Mouse (Mus musculus): ENCODE measurements around the gene Icosl. TPM values are rescaled to one million over a fixed set of nuclear protein-coding genes. Genes with fewer than 3 reads are reported as not detected.
"Not testable (repeated sequence)": the region's sequence is repeated elsewhere in the genome, so short reads cannot be mapped to it uniquely, and the experiment has no call there.

Gene Icosl
- 12.1 and 16.2 TPM in 2 replicates for polyA plus RNA-seq (2012; rRNA removed)

DNA sequence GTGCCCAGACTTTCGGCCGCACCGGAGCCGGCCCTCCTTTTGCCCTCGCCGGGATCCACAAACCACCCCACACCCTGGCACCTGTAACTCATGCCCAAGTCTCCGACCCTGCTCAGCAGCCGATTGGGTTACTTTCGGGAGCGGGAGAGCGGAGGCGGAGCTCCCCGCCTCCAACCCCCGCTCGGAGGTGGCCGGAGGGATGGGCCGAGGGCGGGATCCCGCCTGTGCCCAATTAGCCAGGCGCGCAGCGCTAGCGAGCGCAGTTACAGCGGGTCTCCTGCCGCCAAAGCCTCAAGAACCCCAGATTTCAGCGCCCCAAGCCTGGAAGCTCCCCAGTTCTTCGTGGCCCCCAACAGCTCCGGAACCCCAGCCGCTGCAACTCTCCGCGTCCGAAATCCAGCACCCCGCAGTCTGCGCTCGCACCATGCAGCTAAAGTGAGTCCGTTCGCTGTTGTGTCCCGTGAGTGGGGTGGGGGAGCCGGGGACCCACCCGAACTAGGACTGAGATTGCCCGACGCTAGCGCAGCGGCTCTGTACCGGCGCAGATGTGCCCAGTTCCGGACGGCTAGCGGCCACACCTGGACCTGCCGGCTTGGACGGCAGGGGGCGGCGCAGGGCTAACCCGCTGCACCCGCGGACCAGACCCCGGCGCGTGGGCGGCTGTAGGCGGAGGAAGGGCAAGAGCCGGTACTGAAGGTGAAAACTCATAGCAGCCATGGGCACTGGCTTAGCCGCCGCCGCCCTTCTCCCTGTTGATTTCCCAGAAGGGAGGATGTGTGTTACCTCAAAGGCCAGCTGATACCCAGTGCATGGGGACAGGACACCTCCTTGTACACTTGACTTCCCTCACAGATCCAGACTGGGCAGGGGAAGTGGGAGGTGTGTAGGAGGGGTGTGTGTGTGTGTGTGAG is at the start of gene Icosl:
Gene Icosl (plus strand): TSS at position 202 of the 911 bp plus-strand sequence.
- DNase-seq (ENCODE audit: low read depth, low spot score): peak; percentile 50
- WGBS: under 1% methylated on average over 66 of the region's 66 CpGs

DNA sequence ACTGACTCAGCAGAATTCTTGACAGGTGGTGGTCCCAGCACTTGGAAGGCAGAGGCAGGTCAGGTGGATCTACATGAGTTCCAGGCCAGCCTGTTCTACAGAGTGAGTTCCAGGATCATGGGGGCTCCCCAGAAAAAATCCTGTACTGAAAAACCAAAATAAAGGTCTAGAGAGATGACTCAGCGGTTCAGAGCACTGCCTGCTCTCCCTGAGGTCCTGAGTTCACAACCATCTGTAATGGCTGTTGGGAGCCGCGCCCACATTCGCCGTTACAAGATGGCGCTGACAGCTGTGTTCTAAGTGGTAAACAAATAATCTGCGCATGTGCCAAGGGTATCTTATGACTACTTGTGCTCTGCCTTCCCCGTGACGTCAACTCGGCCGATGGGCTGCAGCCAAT is 49.1 kb upstream of the Icosl start:
- 97% methylated on average over 7 of the region's 11 CpGs for WGBS
- not testable (repeated sequence) for DNase-seq (ENCODE audit: low read depth, low spot score)

DNA sequence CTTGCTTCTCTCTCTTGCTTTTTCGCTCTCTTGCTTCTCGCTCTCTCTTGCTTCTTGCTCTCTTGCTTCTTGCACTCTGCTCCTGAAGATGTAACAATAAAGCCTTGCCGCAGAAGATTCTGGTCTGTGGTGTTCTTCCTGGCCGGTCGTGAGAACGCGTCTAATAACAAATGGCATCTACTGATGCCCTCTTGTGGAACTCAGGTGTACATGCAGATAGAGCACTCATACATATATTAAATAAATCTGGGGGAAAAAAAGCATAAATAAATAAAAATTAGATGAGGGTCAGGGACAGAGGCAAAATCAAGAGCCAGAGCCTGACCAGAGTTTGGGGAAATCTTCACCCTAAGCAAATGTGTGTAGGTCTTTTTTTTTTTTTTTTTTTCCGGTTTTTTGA is 43.6 kb upstream of the Icosl start:
- DNase-seq (ENCODE audit: low read depth, low spot score): not testable (repeated sequence)
- WGBS: 36% methylated on average over 6 of the region's 8 CpGs

DNA sequence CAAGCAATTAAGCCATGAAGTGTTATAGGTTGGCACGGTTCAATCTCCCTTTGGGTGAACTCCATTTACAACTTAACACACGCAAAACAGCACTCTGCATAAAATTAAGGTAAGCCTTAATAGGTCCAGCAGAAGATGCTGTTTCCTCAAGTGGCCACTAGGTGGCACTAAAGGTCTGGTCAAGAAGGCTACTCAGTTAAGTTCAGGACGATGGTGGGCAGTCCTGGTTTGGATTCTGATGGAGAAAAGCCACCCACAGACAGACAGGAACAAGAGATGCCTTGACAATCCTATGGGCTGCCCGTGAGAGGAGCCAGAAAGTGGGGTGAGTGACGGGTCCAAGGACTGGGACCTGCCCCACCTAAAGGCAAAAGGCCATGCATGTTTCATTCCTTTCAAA is 41.0 kb upstream of the Icosl start:
- DNase-seq (ENCODE audit: low read depth, low spot score): no peak
- WGBS: 3% methylated on average over 5 of the region's 5 CpGs

DNA sequence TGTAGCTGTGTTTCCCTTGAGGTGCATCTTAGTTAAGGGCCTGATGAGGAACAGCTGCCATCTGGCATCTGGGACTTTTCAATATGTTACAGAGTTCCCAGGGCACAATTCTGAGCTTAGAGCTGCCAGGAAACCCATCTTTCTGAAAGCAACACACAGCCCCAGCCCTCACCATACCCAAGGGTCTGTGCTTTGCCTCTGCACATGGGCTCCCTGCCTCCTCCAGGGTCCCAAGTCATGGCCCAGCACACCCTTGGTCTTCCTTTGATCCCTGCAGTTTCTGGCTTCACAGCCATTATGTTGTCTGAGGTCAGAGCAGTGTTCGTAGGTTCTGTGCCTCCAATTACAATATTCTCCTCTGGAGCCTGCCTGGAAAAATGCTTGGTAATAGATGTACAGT is 40.0 kb upstream of the Icosl start:
- DNase-seq (ENCODE audit: low read depth, low spot score): no peak
- 92% methylated on average over 1 of the region's 1 CpGs for WGBS

DNA sequence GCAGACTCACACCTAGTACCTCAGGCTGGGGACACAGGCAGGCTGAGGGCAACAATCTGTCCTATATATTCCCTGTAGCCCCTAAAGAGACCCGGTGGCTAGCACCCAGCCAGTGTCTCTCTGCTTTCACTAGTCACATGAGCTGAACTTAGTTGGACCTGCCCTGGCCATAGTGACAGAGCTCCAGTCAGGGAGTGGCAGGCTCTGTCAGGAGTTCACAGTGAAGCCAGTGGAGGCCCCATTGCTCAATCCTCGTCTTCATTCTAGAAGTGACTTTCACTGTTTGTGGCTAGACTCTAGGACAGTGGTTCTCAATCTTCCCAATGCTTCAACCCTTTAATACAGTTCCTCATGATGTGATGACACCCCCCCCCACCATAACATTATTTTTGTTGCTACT is 37.1 kb upstream of the Icosl start:
- WGBS: 53% methylated on average over 2 of the region's 2 CpGs
- no peak for DNase-seq (ENCODE audit: low read depth, low spot score)

DNA sequence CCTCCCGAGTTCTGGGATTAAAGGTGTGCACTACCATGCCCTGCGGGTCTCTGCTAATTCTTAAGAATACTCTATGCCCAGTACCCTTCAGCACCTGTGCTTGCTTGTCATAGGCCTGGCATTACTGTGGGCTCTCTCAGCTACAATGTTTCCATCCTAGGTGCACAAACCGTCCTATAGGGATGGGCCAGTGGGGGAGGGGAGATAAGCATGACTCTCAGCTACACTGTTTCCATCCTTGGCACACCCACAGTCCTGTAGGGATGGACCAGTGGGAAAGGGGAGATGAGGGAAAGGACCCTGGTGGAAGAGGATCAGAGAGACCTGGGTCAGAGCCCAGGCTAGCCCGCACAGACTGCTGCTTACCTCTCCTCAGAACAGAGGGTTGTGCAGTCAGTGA is 32.0 kb upstream of the Icosl start:
- WGBS: 77% methylated on average over 4 of the region's 4 CpGs
- DNase-seq (ENCODE audit: low read depth, low spot score): no peak

DNA sequence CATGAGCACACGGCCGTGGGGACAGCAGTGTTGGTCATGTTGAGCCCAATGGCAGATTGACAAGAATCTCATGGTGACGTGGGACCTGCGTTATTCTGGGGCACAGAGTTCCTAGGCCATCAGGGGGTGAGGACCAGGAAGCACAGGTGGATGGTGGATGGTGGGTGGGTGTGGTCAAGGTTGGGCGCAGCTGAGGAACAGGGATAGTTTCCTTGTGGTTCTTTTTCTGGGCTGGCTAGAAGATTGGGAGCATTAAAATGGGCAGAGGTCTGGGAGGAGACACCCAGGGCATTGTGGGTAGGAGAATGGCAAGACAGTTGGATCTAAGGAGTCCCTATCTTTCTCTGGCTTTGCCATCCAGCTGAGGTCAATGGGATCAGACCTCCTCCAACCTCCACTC is 27.5 kb upstream of the Icosl start, which contains the start of gene Dnmt3l:
Gene Dnmt3l (plus strand): TSS at position 301 of the 400 bp plus-strand sequence.
- 84% methylated on average over 5 of the region's 5 CpGs for WGBS
- no peak for DNase-seq (ENCODE audit: low read depth, low spot score)

DNA sequence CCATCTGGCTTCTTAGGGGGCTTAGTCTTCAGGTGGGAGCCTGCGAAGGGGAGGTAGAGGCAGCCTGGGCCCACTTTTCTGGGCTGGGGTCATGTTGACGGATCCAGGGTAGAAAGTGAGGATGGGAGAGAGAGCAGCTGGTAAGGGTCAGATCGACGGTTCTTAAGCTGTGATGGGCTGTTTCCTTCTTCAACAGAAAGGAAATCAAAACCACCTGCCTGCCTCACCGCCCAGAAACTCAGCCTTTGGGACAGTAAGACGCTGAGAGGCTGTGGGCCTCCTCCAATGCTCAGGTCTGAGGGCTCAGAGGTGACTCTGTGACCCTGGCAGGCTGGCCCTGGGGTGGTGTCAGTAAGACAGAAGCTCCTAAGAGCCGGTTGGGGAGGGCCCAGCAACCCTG is 27.0 kb upstream of the Icosl start:
- 83% methylated on average over 7 of the region's 7 CpGs for WGBS

DNA sequence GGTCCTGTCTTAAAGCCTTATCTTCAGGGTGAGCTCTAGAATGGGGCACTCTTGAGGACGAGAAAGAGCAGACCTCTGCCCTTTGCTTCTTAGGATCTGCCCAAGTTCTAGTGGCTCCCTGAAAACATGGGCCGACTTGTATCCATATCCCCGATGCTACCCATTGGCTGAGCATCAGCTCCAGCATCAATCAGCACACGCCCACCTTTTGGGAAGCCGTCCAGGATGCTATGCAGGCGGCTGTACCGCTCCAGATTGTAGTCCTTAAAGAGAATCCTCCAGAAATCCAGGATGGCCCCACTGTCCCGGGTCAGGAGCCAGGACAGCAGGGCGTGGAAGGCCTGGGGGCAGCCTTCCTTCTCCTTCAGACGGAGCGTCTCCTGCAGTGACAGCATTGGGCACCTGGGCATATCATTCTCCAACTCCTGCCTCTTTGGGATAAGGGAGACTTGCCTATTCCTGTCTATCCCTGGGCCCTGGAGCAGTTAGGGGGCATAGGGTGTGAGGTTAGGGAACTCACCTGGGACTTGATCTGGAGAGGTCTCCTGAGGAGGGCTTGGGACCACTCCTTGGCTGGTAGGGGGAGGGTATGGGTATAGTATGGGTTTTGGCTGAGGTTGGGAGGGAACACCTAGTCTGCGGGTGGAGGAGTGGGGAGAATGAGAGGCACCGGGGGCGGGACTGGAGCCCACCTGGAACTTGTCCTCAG is 26.3 kb upstream of the Icosl start:
- WGBS: 69% methylated on average over 14 of the region's 14 CpGs
- no peak for DNase-seq (ENCODE audit: low read depth, low spot score)

More for the DNA sequence above, 27.0 kb upstream of the Icosl start:
- DNase-seq (ENCODE audit: low read depth, low spot score): no peak

DNA sequence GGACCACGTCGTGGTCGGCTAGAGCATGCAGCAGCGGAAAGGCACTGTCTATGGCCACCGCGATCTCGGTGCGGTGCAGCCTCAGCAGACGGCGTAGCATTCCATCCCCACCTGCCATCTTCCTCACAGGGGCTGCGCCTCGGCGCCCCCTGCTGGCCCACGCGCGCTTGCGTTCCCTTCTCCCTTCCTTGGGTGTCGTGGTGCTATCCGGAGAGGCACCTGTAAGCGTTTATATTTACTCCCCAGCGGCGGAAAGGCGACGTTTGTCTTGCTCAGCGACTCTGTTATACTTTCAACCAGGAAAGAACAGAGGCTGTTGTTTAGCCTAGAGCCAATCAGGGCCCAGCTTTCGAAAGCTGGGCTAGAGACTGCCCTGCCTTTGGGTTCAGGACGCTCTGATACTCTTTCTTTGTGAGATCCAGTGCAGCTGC is 25.7 kb upstream of the Icosl start, which contains the start of gene Aire:
Gene Aire (minus strand): TSS at position 205 of the 431 bp plus-strand sequence.
- DNase-seq (ENCODE audit: low read depth, low spot score): peak; percentile 31
- 3% methylated on average over 27 of the region's 27 CpGs for WGBS

DNA sequence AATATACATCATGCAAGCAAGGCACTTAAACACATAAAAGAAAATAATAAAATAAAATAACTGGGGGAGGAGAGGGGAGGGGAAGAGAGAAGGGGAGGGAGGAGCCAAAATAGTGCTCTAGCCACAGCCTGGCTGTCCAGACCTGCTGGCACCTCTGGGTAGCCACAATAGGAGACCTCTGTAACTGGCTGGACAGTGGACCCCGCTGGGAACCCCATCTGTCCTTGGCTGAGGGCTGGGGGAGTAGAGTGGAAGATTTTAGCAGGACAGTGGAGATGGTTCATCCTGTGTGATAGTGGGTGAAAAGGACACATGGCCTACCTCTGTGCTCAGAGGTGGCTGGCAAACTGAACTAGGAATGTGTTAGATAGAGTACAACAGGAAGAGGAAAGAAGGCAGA is 24.6 kb upstream of the Icosl start:
- 88% methylated on average over 1 of the region's 1 CpGs for WGBS

DNA sequence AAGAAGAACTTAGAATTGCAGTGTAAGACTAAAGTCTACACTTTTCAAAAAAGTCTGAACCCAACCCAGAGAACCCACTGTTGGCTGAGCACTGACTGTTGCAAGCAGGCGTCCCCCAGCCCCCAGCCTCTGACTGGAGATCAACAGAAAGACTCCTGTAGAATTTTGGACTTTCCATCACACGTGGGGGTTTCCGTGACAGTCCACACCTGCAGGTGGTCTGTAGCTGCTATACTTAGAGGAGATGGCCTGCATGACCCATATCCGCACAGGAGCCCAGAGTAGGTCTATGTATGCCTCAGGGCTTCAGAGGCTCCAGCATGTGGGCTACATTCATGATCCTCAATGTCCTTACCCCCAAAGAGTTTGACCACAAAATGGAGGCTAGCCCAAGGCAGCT is 22.7 kb upstream of the Icosl start:
- 87% methylated on average over 4 of the region's 4 CpGs for WGBS
- DNase-seq (ENCODE audit: low read depth, low spot score): no peak

More for the DNA sequence above, 24.6 kb upstream of the Icosl start:
- no peak for DNase-seq (ENCODE audit: low read depth, low spot score)

DNA sequence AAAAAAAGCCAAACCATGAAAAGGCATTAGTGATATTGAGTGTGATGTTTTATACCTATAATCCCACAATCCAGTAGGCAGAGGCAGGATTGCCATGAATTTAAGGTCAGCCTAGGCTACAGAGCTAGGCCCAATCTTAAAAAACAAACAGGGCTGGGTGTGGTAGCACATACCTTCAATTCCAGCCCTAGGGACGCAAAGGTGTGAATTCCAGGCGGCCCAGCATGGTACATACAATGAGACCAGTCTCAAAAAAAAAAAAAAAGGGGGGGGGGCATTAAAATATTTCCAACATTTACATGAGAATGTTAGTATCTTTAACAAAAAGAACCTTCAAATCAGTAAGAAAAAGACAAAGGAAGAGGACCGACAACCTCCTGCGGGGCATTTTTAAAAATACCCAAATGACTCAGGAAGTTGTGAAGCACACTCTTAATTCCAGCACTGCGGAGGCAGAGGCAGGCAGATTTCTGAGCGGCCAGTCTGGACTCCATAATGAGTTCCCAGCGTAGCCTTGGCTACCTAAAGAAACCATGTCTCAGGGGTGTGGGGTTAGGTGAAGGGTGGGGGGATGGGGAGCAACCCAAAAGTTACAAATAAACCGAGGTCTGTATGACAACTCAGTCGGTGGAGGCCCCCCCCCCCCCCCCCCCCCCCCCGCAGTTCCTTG is 20.9 kb upstream of the Icosl start:
- no peak for DNase-seq (ENCODE audit: low read depth, low spot score)
- 70% methylated on average over 10 of the region's 10 CpGs for WGBS

DNA sequence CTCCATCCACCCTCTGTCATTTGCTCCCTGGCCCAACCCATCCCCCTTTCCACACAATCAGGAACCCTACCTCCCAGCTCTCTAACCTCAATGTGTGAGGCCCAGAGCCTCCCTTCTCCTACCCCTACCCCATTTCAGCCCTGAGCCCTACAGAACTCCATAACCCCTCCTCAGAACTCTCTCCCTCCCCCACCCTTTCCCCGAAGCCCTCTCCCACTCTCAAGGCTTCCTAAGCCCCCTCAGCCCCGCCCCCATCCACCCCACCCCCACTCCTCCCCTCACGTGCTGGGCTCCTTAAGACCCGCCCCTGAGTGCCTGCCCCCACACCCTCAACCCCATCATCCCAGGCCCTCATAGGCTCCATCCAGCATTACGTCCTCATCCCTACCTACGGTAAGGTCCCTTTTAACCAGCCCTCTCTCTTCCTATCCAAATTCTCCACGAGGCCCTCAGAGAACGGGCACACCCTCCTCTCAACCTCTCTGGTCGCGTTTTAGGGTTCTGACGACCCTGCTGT is 19.5 kb upstream of the Icosl start:
- 53% methylated on average over 11 of the region's 11 CpGs for WGBS
- no peak for DNase-seq (ENCODE audit: low read depth, low spot score)

DNA sequence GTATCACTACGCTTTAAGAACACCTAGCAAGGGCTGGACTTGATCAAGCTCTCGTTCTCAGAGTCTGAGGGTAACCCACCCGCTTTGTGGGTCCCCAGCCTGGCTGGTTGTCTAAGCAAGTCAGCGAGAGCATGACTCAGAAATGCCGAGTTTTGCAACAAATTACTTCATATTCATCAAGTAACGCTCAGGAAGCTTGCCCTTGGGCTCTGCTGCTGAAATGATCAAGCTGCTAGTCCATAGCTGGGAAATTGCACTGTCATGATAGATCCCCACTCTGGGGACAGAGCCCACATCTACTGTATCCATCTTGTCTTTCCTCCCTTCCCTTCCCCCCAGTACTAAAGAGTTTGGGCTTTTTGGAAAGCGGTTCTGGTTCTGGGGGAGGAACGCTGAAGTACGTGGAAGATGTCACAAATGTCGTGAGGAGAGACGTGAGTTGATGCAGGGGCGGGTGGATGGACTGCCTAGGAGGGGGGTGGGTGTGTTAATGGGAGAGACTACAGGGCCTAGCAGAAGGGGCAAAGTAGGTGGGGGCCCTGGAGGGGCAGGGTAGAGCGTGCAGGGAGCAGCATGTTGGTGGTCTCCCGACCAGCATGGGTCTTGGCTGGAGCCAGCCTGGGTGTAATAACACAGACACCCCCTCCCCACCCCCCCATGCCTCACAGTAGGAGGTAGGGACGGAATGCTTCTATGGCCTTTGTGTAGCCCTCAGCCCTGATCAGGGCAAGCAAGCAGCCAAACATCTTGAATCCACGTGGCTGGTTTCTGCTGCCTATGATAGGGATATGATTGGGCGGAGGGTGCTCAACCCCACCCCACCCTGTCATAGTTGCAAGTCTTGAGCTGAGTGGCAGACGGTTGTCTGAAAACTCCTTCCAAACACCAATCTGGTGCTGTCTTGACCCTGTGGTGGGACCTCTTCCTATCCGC is 14.2 kb upstream of the Icosl start:
- DNase-seq (ENCODE audit: low read depth, low spot score): no peak
- WGBS: 67% methylated on average over 19 of the region's 19 CpGs

DNA sequence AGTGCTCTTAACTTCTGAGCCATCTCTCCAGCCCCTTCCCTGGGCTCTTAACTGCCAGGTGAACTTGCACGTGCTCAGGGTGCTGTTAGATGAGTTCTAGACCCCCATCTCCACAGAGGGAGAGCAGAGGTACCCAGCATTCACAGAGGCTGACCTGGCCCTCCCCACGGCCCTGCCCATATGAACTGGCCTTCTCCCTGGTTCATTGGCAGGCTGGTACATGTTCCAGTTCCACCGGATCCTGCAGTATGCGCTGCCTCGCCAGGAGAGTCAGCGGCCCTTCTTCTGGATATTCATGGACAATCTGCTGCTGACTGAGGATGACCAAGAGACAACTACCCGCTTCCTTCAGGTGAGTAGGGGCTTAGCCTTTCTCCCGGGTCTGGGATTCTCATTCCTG is 12.0 kb upstream of the Icosl start:
- no peak for DNase-seq (ENCODE audit: low read depth, low spot score)
- 84% methylated on average over 8 of the region's 8 CpGs for WGBS

DNA sequence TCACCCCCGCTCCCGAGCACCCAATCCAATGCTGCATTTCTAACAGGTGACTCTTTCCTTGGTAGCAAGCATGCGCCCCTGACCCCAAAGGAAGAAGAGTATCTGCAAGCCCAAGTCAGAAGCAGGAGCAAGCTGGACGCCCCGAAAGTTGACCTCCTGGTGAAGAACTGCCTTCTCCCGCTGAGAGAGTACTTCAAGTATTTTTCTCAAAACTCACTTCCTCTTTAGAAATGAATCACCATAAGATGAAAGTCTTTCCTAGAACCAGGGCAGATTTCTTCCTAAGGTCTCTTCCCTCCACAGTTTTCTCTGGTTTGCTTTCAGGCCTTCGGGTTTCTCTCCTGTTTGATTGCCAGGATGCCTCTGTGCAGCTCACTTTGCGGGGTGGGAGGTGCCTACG is 6.0 kb upstream of the Icosl start:
- 79% methylated on average over 9 of the region's 9 CpGs for WGBS
- no peak for DNase-seq (ENCODE audit: low read depth, low spot score)

DNA sequence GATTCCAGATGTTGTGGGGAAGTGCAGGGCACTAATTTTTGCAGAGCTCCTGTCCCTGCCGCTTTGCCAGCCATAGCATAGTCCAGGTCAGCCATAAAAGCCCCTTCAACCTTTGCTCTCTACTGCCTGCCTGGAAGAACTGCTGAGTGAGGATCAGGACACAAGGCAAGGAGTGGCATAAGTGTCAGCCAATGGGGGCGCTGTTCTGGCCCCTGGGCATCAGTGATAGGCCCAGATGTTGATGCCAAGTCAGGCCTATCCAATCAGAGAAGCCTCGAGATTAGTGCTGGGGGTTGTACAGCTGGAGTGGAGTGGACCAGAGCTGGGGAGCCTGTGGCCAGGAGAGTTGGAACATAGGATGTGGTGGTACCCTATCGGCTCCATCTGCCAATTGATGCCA is 1.9 kb upstream of the Icosl start:
- DNase-seq (ENCODE audit: low read depth, low spot score): no peak
- 41% methylated on average over 4 of the region's 4 CpGs for WGBS
